Mouse (Mus musculus) lung, postnatal 0 days (tissue): Measurements from ENCODE around the gene Hebp1. TPM values are rescaled to one million over a fixed set of nuclear protein-coding genes. Genes with fewer than 3 reads are reported as not detected.

Source experiments
- ATAC-seq: fragments of 200-750 bp; cut with Nextera tagmentation; 2 replicates; pipeline ENCODE4 v1.8.0; 2017; ENCODE audit warnings: moderate library complexity
- DNase-seq: peaks from one replicate; pipeline ENCODE4 v3.0.0-alpha.2; 2016; ENCODE audit warnings: low spot score
- H3K27ac ChIP-seq: fragments of 300-500 bp; sonication (generic); 2 replicates; pipeline ENCODE4 v1.5.1; 2014; ENCODE audit warnings: antibody characterized with exemption, mild to moderate bottlenecking, low read length, mixed read lengths
- H3K27me3 ChIP-seq: fragments of 300-500 bp; sonication (generic); replicated peaks from 2 replicates; pipeline ENCODE4 v1.6.1; 2014; ENCODE audit warnings: low read length, mixed read lengths; ENCODE audit not compliant: insufficient read depth
- H3K36me3 ChIP-seq: fragments of 300-500 bp; sonication (generic); 2 replicates; pipeline ENCODE4 v1.6.1; 2014; ENCODE audit warnings: low read length, mixed read lengths; ENCODE audit not compliant: insufficient read depth
- H3K4me1 ChIP-seq: fragments of 300-500 bp; sonication (generic); 2 replicates; pipeline ENCODE4 v1.6.1; 2014; ENCODE audit warnings: antibody characterized with exemption, low read depth, low read length, mixed read lengths; ENCODE audit not compliant: insufficient read depth
- H3K4me2 ChIP-seq: fragments of 300-500 bp; sonication (generic); replicated peaks from 2 replicates; pipeline ENCODE4 v1.6.1; 2014; ENCODE audit warnings: low read depth, mild to moderate bottlenecking, low read length, moderate library complexity, mixed read lengths
- H3K4me3 ChIP-seq: fragments of 300-500 bp; sonication (generic); 2 replicates; pipeline ENCODE4 v1.5.1; 2014; ENCODE audit warnings: low read depth, low read length
- H3K9ac ChIP-seq: fragments of 300-500 bp; sonication (generic); replicated peaks from 2 replicates; pipeline ENCODE4 v1.6.1; 2014; ENCODE audit warnings: low read depth, mild to moderate bottlenecking
- H3K9me3 ChIP-seq: fragments of 300-500 bp; sonication (generic); 2 replicates; pipeline ENCODE4 v1.6.1; 2016; ENCODE audit warnings: low read length, mixed read lengths
- CTCF ChIP-seq: IDR thresholded peaks from 2 replicates; pipeline ENCODE4 v1.5.1; 2016; ENCODE audit warnings: antibody characterized with exemption, mild to moderate bottlenecking
- EP300 ChIP-seq: IDR thresholded peaks from 2 replicates; pipeline ENCODE4 v1.6.1; 2016; ENCODE audit warnings: antibody characterized with exemption, mild to moderate bottlenecking, control low read depth
- WGBS: fragments of 180-500 bp; shearing (Covaris S2); extraction: QIAGEN DNeasy Blood & Tissue Kit; methylation state at CpG from one replicate; pipeline ENCODE4 v1.1.7; 2014; 5-methylcytosine and 5-hydroxymethylcytosine counted together
- polyA plus RNA-seq: library from polyadenylated mRNA; unstranded; fragments of >200 nt; fragmentation: Nextera tagmentation; extraction: Ambion mirVana; gene quantifications from 2 replicates; pipeline ENCODE4 v1.2.1, GENCODE M21; 2015

The Hebp1 gene
- polyA plus RNA-seq, 1 experiment from 2014 or later = 16.5 TPM

GRCm38 (mm10) chr6:135133486-135133885 lies 64.3 kb downstream of the Hebp1 start:
- H3K36me3 ChIP-seq = no peaks in the 10 kb centered on the region
- H3K4me2 ChIP-seq = no peak overlapping the region
- 0 out of 2 replicates have a peak, but pooled peaks cover 4% of the 10 kb centered on the region for H3K4me1 ChIP-seq
- H3K27me3 ChIP-seq = no peaks in the 10 kb centered on the region
- 92% methylated on average over 9 of the region's 9 CpGs for WGBS
- ATAC-seq (no peak), DNase-seq (no peak)
- no peaks in the 10 kb centered on the region for H3K9me3 ChIP-seq
- H3K4me3 ChIP-seq = no peak overlapping the region
- no peak overlapping the region for H3K27ac ChIP-seq
- TF ChIP-seq CTCF = no peak
- no peak for TF ChIP-seq EP300
- H3K9ac ChIP-seq = no peak overlapping the region

- H3K9ac ChIP-seq = no peak overlapping the region
- H3K4me2 ChIP-seq = no peak overlapping the region
- H3K36me3 ChIP-seq = no peaks in the 10 kb centered on the region
- TF ChIP-seq CTCF (no peak), EP300 (no peak)
- ATAC-seq (no peak), DNase-seq (no peak)
- H3K4me3 ChIP-seq = no peak overlapping the region
- H3K27me3 ChIP-seq = no peaks in the 10 kb centered on the region
- 84% methylated on average over 7 of the region's 7 CpGs for WGBS
- no peak overlapping the region for H3K27ac ChIP-seq
- 0 out of 2 replicates have a peak, but pooled peaks cover 4% of the 10 kb centered on the region for H3K4me1 ChIP-seq
- H3K9me3 ChIP-seq = no peaks in the 10 kb centered on the region
Measured at GRCm38 (mm10) chr6:135133086-135133485, 64.7 kb downstream of the Hebp1 start.

- WGBS = 51% methylated on average over 5 of the region's 5 CpGs
- Histone ChIP-seq H3K27me3 (no peaks in the 10 kb centered on the region), H3K27ac (no peak overlapping the region), H3K4me2 (no peak overlapping the region), H3K36me3 (no peaks in the 10 kb centered on the region), H3K9ac (no peak overlapping the region), H3K9me3 (no peaks in the 10 kb centered on the region), H3K4me1 (no peaks in the 10 kb centered on the region), H3K4me3 (no peak overlapping the region)
- DNase-seq (no peak), ATAC-seq (no peak)
- TF ChIP-seq EP300 (no peak), CTCF (no peak)
Measured at GRCm38 (mm10) chr6:135124755-135125380, 73.0 kb downstream of the Hebp1 start.

GRCm38 (mm10) chr6:135118183-135118582 lies 79.6 kb downstream of the Hebp1 start, which contains the start of gene Gprc5d:
Gprc5d (minus strand) TSS chr6:135118283.
- Histone ChIP-seq H3K27ac (no peak within 1 kb of the TSS), H3K4me3 (no peak within 1 kb of the TSS), H3K9ac (no peak within 1 kb of the TSS), H3K4me2 (no peak within 1 kb of the TSS), H3K27me3 (no peaks in the 10 kb centered on the region), H3K36me3 (no peaks in the 10 kb centered on the region), H3K9me3 (no peaks in the 10 kb centered on the region), H3K4me1 (no peaks in the 10 kb centered on the region)
- 84% methylated on average over 5 of the region's 5 CpGs for WGBS
- TF ChIP-seq CTCF = no peak
- TF ChIP-seq EP300 = no peak
- no peak for ATAC-seq
- DNase-seq = no peak

- H3K4me3 ChIP-seq = no peak overlapping the region
- no peak overlapping the region for H3K4me2 ChIP-seq
- no peak for ATAC-seq
- H3K9ac ChIP-seq = no peak overlapping the region
- no peaks in the 10 kb centered on the region for H3K9me3 ChIP-seq
- H3K36me3 ChIP-seq = no peaks in the 10 kb centered on the region
- H3K27ac ChIP-seq = no peak overlapping the region
- DNase-seq = no peak
- H3K4me1 ChIP-seq = no peaks in the 10 kb centered on the region
- no peaks in the 10 kb centered on the region for H3K27me3 ChIP-seq
- WGBS = 87% methylated on average over 8 of the region's 8 CpGs
- TF ChIP-seq CTCF (no peak), EP300 (no peak)
Measured at GRCm38 (mm10) chr6:135116479-135116878, 81.3 kb downstream of the Hebp1 start.

- H3K9me3 ChIP-seq = no peaks in the 10 kb centered on the region
- no peak overlapping the region for H3K4me3 ChIP-seq
- TF ChIP-seq EP300 = no peak
- TF ChIP-seq CTCF = no peak
- whole genome bisulfite sequencing = 23% methylated on average over 6 of the region's 6 CpGs
- H3K27me3 ChIP-seq = no peaks in the 10 kb centered on the region
- H3K27ac ChIP-seq = no peak overlapping the region
- no peak overlapping the region for H3K9ac ChIP-seq
- no peaks in the 10 kb centered on the region for H3K36me3 ChIP-seq
- H3K4me1 ChIP-seq = no peaks in the 10 kb centered on the region
- H3K4me2 ChIP-seq = no peak overlapping the region
- ATAC-seq (no peak), DNase-seq (no peak)
Measured at GRCm38 (mm10) chr6:135113114-135113436, 84.7 kb downstream of the Hebp1 start.
